Mouse (Mus musculus) thymus, adult 2 months (tissue): ENCODE measurements at regions not wholly inside any gene's neighbourhood (a gene's known extent, or its start where the extent isn't known, plus 50 kb on each side); places are given as distances from the start of the nearest gene placed in this dataset.

ENCODE experiments used
- DNase-seq: peaks from one replicate; pipeline ENCODE4 v3.0.0; 2021
- H3K27ac ChIP-seq: fragments of 200-500 bp; 2 replicates; pipeline ENCODE4 v1.5.1; 2012; ENCODE audit warnings: low read length, control low read depth; ENCODE audit not compliant: control insufficient read depth, insufficient read depth
- H3K27me3 ChIP-seq: fragments of 200-500 bp; 2 replicates; pipeline ENCODE4 v1.6.1; 2012; ENCODE audit warnings: mild to moderate bottlenecking, low read length, moderate library complexity, mixed read lengths; ENCODE audit not compliant: control insufficient read depth, insufficient read depth
- H3K36me3 ChIP-seq: fragments of 200-500 bp; 2 replicates; pipeline ENCODE4 v1.6.1; 2012; ENCODE audit warnings: mild to moderate bottlenecking, low read length, moderate library complexity; ENCODE audit not compliant: control insufficient read depth, insufficient read depth
- H3K4me1 ChIP-seq: fragments of 200-500 bp; replicated peaks from 2 replicates; pipeline ENCODE4 v1.6.1; 2012; ENCODE audit warnings: low read length; ENCODE audit not compliant: control insufficient read depth, insufficient read depth
- H3K4me3 ChIP-seq: fragments of 200-500 bp; 2 replicates; pipeline ENCODE4 v1.5.1; 2012; ENCODE audit warnings: mild to moderate bottlenecking, low read length, control low read depth, moderate library complexity; ENCODE audit not compliant: control insufficient read depth, insufficient read depth
- CTCF ChIP-seq: fragments of 200-500 bp; IDR thresholded peaks from 2 replicates; pipeline ENCODE4 v1.5.1; 2012; ENCODE audit warnings: mild to moderate bottlenecking, control low read depth, low read length, moderate library complexity, borderline replicate concordance; ENCODE audit not compliant: control insufficient read depth, poor library complexity, insufficient read depth; ENCODE audit errors: extremely low read depth
- POLR2A ChIP-seq: fragments of 200-500 bp; IDR thresholded peaks from 2 replicates; pipeline ENCODE4 v1.6.1; 2012; ENCODE audit warnings: mild to moderate bottlenecking, low read length, control low read depth, moderate library complexity; ENCODE audit not compliant: control insufficient read depth, poor library complexity, insufficient read depth; ENCODE audit errors: extremely low read depth
- WGBS: fragments of 180-500 bp; shearing (Covaris S2); methylation state at CpG from one replicate; pipeline ENCODE4 v1.1.7; 2018; 5-methylcytosine and 5-hydroxymethylcytosine counted together

GRCm38 (mm10) chr3:146343649-146344401 is 60.6 kb upstream of the Ssx2ip start:
- no peaks in the 10 kb centered on the region for H3K27me3 ChIP-seq
- no peaks in the 10 kb centered on the region for H3K36me3 ChIP-seq
- TF ChIP-seq POLR2A (no peak), CTCF (no peak)
- H3K4me1 ChIP-seq: no peaks in the 10 kb centered on the region
- peak; percentile 58 for DNase-seq
- no peak overlapping the region for H3K27ac ChIP-seq
- no peak overlapping the region for H3K4me3 ChIP-seq
- WGBS: 67% methylated on average over 9 of the region's 9 CpGs

GRCm38 (mm10) chr3:146344402-146345025 is 59.9 kb upstream of the Ssx2ip start:
- H3K4me3 ChIP-seq: no peak overlapping the region
- DNase-seq: no peak
- H3K27me3 ChIP-seq: no peaks in the 10 kb centered on the region
- no peak overlapping the region for H3K27ac ChIP-seq
- 95% methylated on average over 11 of the region's 11 CpGs for WGBS
- no peaks in the 10 kb centered on the region for H3K4me1 ChIP-seq
- no peaks in the 10 kb centered on the region for H3K36me3 ChIP-seq
- TF ChIP-seq POLR2A (no peak), CTCF (no peak)

GRCm38 (mm10) chr3:146345308-146345780 is 59.1 kb upstream of the Ssx2ip start:
- WGBS: 8% methylated on average over 18 of the region's 18 CpGs
- no peak overlapping the region for H3K4me3 ChIP-seq
- DNase-seq: peak; percentile 47

GRCm38 (mm10) chr3:146345946-146346345 is 58.5 kb upstream of the Ssx2ip start:
- no peaks in the 10 kb centered on the region for H3K4me1 ChIP-seq
- no peak for DNase-seq
- H3K27ac ChIP-seq: no peak overlapping the region
- TF ChIP-seq CTCF (no peak), POLR2A (no peak)
- no peaks in the 10 kb centered on the region for H3K27me3 ChIP-seq
- H3K36me3 ChIP-seq: no peaks in the 10 kb centered on the region
- 86% methylated on average over 4 of the region's 4 CpGs for WGBS
- no peak overlapping the region for H3K4me3 ChIP-seq

More at GRCm38 (mm10) chr3:146345308-146345780, 59.1 kb upstream of the Ssx2ip start:
- no peak overlapping the region for H3K27ac ChIP-seq
- no peaks in the 10 kb centered on the region for H3K4me1 ChIP-seq
- H3K27me3 ChIP-seq: no peaks in the 10 kb centered on the region
- H3K36me3 ChIP-seq: no peaks in the 10 kb centered on the region
- TF ChIP-seq CTCF: peak; percentile 82
- TF ChIP-seq POLR2A: no peak

GRCm38 (mm10) chr3:146347311-146347710 is 57.1 kb upstream of the Ssx2ip start:
- no peak overlapping the region for H3K27ac ChIP-seq
- no peaks in the 10 kb centered on the region for H3K27me3 ChIP-seq
- H3K4me3 ChIP-seq: no peak overlapping the region
- no peak for TF ChIP-seq CTCF
- TF ChIP-seq POLR2A: no peak
- WGBS: 81% methylated on average over 3 of the region's 3 CpGs
- H3K36me3 ChIP-seq: no peaks in the 10 kb centered on the region
- no peak for DNase-seq
- no peaks in the 10 kb centered on the region for H3K4me1 ChIP-seq

GRCm38 (mm10) chr3:146348921-146349320 is 55.5 kb upstream of the Ssx2ip start:
- H3K27me3 ChIP-seq: no peaks in the 10 kb centered on the region
- no peaks in the 10 kb centered on the region for H3K4me1 ChIP-seq
- H3K4me3 ChIP-seq: no peak overlapping the region
- WGBS: 90% methylated on average over 8 of the region's 8 CpGs
- DNase-seq: no peak
- no peak overlapping the region for H3K27ac ChIP-seq
- H3K36me3 ChIP-seq: no peaks in the 10 kb centered on the region
- no peak for TF ChIP-seq CTCF
- TF ChIP-seq POLR2A: no peak
